Mouse (Mus musculus) thymus, adult 2 months (tissue): ENCODE measurements around the gene Gda. TPM values are rescaled to one million over a fixed set of nuclear protein-coding genes. Genes with fewer than 3 reads are reported as not detected.

Experiments
- DNase-seq: peaks from one replicate; pipeline ENCODE4 v3.0.0; 2021
- H3K27ac ChIP-seq: fragments of 200-500 bp; 2 replicates; pipeline ENCODE4 v1.5.1; 2012; ENCODE audit warnings: low read length, control low read depth; ENCODE audit not compliant: control insufficient read depth, insufficient read depth
- H3K27me3 ChIP-seq: fragments of 200-500 bp; 2 replicates; pipeline ENCODE4 v1.6.1; 2012; ENCODE audit warnings: mild to moderate bottlenecking, low read length, moderate library complexity, mixed read lengths; ENCODE audit not compliant: control insufficient read depth, insufficient read depth
- H3K36me3 ChIP-seq: fragments of 200-500 bp; 2 replicates; pipeline ENCODE4 v1.6.1; 2012; ENCODE audit warnings: mild to moderate bottlenecking, low read length, moderate library complexity; ENCODE audit not compliant: control insufficient read depth, insufficient read depth
- H3K4me1 ChIP-seq: fragments of 200-500 bp; replicated peaks from 2 replicates; pipeline ENCODE4 v1.6.1; 2012; ENCODE audit warnings: low read length; ENCODE audit not compliant: control insufficient read depth, insufficient read depth
- H3K4me3 ChIP-seq: fragments of 200-500 bp; 2 replicates; pipeline ENCODE4 v1.5.1; 2012; ENCODE audit warnings: mild to moderate bottlenecking, low read length, control low read depth, moderate library complexity; ENCODE audit not compliant: control insufficient read depth, insufficient read depth
- CTCF ChIP-seq: fragments of 200-500 bp; IDR thresholded peaks from 2 replicates; pipeline ENCODE4 v1.5.1; 2012; ENCODE audit warnings: mild to moderate bottlenecking, control low read depth, low read length, moderate library complexity, borderline replicate concordance; ENCODE audit not compliant: control insufficient read depth, poor library complexity, insufficient read depth; ENCODE audit errors: extremely low read depth
- POLR2A ChIP-seq: fragments of 200-500 bp; IDR thresholded peaks from 2 replicates; pipeline ENCODE4 v1.6.1; 2012; ENCODE audit warnings: mild to moderate bottlenecking, low read length, control low read depth, moderate library complexity; ENCODE audit not compliant: control insufficient read depth, poor library complexity, insufficient read depth; ENCODE audit errors: extremely low read depth
- WGBS: fragments of 180-500 bp; shearing (Covaris S2); methylation state at CpG from one replicate; pipeline ENCODE4 v1.1.7; 2018; 5-methylcytosine and 5-hydroxymethylcytosine counted together
- polyA plus RNA-seq: library from polyadenylated mRNA; depleted of rRNA; stranded (reverse); fragments of >200 nt; gene quantifications from 2 replicates; pipeline ENCODE4 v1.2.3, GENCODE M21; 2012

Gda gene
- polyA plus RNA-seq, 1 experiment, result 1.9 TPM

DNA sequence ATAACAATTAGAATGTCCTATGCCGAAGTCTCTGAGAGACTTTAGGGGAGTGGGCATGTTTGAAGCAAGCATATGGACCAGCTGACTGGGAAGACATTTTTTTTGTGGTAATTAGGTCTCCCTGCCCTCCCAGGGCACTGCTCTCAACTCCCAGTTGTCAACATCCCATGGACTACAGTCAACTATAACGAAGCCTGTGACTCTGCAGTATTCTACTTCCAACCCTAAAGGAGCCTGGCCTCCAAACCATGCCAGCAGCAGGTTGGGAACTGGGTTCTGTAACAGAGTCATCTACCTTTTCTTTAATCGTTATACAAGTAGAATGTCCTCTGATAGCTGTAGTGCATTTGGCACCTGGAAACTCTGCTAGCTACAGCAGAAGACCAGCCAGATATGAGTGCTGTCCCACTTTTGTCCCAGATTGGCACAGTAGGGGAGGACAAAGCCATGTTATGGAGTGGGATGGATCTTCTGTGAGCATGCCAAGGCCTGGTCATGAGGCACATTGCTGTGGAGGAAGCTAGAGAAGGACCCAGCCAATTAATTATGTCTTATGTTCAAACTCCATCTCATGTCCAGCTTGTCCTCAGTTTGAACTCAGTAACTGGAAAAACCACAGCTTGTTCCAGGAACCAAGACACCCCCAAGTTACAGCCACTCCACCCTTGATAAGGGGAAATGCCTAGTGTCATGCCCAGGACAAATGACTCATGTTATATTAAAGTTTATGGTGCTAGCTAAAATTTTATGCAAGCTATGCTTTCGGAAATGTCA is 96.6 kb downstream of the Gda start:
- no peak for DNase-seq
- no peaks in the 10 kb centered on the region for H3K27me3 ChIP-seq
- TF ChIP-seq CTCF, result no peak
- no peaks in the 10 kb centered on the region for H3K36me3 ChIP-seq
- no peaks in the 10 kb centered on the region for H3K4me1 ChIP-seq
- no peak overlapping the region for H3K4me3 ChIP-seq
- 94% methylated on average over 4 of the region's 4 CpGs for WGBS
- H3K27ac ChIP-seq, result no peak overlapping the region

DNA sequence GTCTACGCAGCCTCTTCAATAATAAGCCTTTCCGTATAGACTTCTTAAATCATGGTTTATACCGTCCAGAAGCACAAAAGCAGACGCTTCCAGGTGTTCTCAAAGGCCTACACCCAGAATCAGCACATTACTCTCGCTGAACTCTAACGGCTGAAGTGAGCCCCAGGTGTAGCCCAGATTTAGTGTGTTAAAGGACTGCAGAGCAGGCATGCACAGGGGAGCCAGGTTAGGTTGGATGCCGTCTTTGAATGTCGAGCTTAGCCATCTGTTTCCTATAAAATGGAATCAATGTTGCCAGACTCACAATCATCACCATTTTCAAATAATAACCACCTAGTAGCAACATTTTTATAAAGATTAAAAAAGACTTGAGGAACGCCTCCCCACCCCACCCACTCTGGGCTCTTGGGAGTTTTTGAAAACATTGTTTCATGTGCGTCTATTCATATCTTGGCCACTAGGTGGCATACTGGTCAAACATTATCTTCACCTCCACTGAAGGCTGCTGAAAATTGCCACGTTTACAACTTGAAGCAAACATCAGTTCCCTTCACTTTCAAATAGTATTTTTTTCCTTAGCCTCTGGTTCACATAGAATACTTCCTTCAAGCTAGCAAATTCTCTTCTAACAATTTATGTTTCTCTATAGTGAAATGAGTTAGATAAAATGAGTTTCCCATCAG is 100.0 kb downstream of the Gda start:
- no peak for TF ChIP-seq CTCF
- H3K36me3 ChIP-seq, result no peaks in the 10 kb centered on the region
- H3K27me3 ChIP-seq, result no peaks in the 10 kb centered on the region
- no peak overlapping the region for H3K27ac ChIP-seq
- peak; percentile 26 for DNase-seq
- no peak overlapping the region for H3K4me3 ChIP-seq
- WGBS, result 57% methylated on average over 11 of the region's 11 CpGs
- no peaks in the 10 kb centered on the region for H3K4me1 ChIP-seq

DNA sequence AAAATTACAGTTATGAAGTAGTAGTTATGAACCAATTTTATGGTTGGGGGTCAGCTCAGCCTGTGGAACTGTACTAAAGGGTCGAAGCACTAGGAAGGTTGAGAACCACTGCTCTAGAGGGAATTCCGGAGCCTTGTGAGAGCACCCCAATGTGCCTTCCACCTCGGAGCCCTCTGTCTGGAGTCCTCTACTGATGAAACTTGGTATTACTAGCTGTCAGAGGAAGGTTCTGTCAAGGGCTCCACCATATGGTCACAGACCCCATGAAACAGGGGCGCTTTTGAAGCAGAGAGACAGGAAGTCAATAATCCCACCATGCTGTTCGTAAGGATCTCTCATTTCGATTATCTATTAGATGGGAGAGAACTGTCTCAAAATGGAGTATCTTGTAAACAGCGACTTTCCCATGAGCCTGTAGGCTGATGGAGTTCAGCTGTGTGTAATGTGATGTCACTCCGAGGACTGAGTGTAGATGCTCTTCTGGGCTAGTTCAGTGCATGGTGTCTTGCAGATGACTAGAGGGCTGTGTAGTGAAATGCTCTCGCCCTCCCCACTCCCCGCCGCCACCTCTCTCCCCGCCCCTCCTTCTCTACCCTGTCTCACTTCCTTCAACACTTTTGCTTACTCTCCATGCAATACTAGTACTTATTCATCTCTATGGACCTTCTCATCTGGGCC is 100.7 kb downstream of the Gda start:
- Histone ChIP-seq H3K27ac (no peak overlapping the region), H3K36me3 (no peaks in the 10 kb centered on the region), H3K27me3 (no peaks in the 10 kb centered on the region), H3K4me1 (no peaks in the 10 kb centered on the region), H3K4me3 (no peak overlapping the region)
- DNase-seq, result no peak
- WGBS, result 75% methylated on average over 12 of the region's 12 CpGs
- TF ChIP-seq POLR2A (no peak), CTCF (no peak)

DNA sequence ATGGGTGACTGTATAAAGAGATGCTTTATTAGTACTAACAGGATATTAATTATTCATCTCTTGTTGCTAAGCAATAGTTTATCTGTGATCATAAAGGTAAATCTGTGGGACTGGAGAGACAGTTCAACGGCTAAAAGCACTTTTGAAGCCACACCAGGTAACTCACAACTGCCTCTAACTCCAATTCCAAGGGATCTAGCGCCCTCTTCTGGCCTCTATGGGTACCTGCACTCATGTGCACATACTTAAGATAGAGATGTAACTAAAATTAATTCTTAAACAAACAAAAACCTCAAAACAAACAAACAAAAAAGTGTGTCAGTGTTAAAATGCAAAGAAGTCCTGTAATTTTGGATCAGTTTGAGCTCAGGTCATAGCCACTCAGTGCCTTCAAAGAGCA is 101.9 kb downstream of the Gda start:
- no peaks in the 10 kb centered on the region for H3K27me3 ChIP-seq
- TF ChIP-seq CTCF (no peak), POLR2A (no peak)
- H3K4me1 ChIP-seq, result no peaks in the 10 kb centered on the region
- DNase-seq, result no peak
- H3K36me3 ChIP-seq, result no peaks in the 10 kb centered on the region
- WGBS, result 69% methylated on average over 2 of the region's 2 CpGs
- H3K4me3 ChIP-seq, result no peak overlapping the region
- no peak overlapping the region for H3K27ac ChIP-seq

DNA sequence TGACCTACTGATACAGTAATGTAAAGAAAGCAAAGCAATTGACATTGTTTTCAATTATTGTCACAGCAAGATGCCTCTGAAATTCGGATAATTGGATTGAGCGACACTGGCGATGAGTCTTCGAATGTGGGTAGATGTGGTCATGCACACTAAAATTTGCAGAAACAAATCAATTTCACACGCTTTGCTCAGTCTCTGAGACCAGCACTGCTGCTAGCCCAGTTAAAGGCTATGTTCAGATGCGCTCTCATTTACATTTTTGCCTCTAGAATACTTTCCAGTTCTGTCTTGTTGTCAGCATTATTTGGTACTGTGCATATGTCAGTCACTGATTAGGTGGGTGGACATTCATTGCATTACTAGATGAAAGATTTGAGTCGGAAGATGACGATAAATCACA is 102.5 kb downstream of the Gda start:
- Histone ChIP-seq H3K4me1 (no peaks in the 10 kb centered on the region), H3K27me3 (no peaks in the 10 kb centered on the region), H3K36me3 (no peaks in the 10 kb centered on the region), H3K27ac (no peak overlapping the region), H3K4me3 (no peak overlapping the region)
- no peak for DNase-seq
- WGBS, result 97% methylated on average over 8 of the region's 8 CpGs
- TF ChIP-seq POLR2A, result no peak
- no peak for TF ChIP-seq CTCF

DNA sequence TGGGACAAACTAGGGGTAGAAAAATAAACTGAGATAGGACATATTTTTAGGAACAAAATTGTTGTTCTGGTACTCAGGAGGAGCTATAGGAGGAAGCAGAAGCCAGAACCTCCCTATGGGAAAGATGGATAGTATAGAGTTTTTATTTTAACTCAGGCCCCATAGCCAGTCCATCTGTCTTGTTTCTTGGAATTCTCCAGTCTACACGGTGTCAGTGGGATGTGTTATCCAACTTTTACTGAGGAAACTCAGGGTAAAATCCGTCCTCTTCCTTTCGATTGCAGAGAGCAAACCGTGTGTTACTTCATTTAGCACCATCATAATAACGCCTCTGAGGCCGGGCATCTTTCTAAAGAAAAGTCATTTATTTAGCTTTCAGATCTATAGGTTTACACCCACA is 104.1 kb downstream of the Gda start:
- TF ChIP-seq CTCF, result no peak
- no peak for TF ChIP-seq POLR2A
- DNase-seq, result no peak

More for the DNA sequence above, 104.1 kb downstream of the Gda start:
- H3K36me3 ChIP-seq, result no peaks in the 10 kb centered on the region
- H3K27me3 ChIP-seq, result no peaks in the 10 kb centered on the region
- H3K27ac ChIP-seq, result no peak overlapping the region
- H3K4me1 ChIP-seq, result no peaks in the 10 kb centered on the region
- 96% methylated on average over 6 of the region's 6 CpGs for WGBS
- H3K4me3 ChIP-seq, result no peak overlapping the region
